Mouse (Mus musculus) intestine, embryonic 15.5 days (tissue): ENCODE measurements around the gene Zcchc8. TPM values are rescaled to one million over a fixed set of nuclear protein-coding genes. Genes with fewer than 3 reads are reported as not detected.
A peak's percentile ranks its signal among the peaks of the same experiment; 100 is the strongest.

Experiments
- ATAC-seq: fragments of 200-750 bp; cut with Nextera tagmentation; 2 replicates; pipeline ENCODE4 v1.8.0; 2017; ENCODE audit warnings: moderate TSS enrichment, moderate library complexity
- H3K27ac ChIP-seq: fragments of 300-500 bp; sonication (generic); 2 replicates; pipeline ENCODE4 v1.5.1; 2015; ENCODE audit warnings: mild to moderate bottlenecking, inconsistent platforms
- H3K27me3 ChIP-seq: fragments of 300-500 bp; sonication (generic); replicated peaks from 2 replicates; pipeline ENCODE4 v1.6.1; 2015; ENCODE audit warnings: inconsistent platforms
- H3K36me3 ChIP-seq: fragments of 300-500 bp; sonication (generic); 2 replicates; pipeline ENCODE4 v1.6.1; 2015; ENCODE audit warnings: inconsistent platforms
- H3K4me1 ChIP-seq: fragments of 300-500 bp; sonication (generic); replicated peaks from 2 replicates; pipeline ENCODE4 v1.6.1; 2015; ENCODE audit warnings: inconsistent platforms
- H3K4me2 ChIP-seq: fragments of 300-500 bp; sonication (generic); replicated peaks from 2 replicates; pipeline ENCODE4 v1.6.1; 2015; ENCODE audit warnings: mild to moderate bottlenecking, inconsistent platforms
- H3K4me3 ChIP-seq: fragments of 300-500 bp; sonication (generic); replicated peaks from 2 replicates; pipeline ENCODE4 v1.5.1; 2015; ENCODE audit warnings: inconsistent platforms
- H3K9ac ChIP-seq: fragments of 300-500 bp; sonication (generic); 2 replicates; pipeline ENCODE4 v1.6.1; 2015; ENCODE audit warnings: inconsistent platforms
- H3K9me3 ChIP-seq: fragments of 300-500 bp; sonication (generic); 2 replicates; pipeline ENCODE4 v1.6.1; 2016; ENCODE audit warnings: inconsistent platforms
- WGBS: fragments of 180-500 bp; shearing (Covaris S2); methylation state at CpG from one replicate; pipeline ENCODE4 v1.1.7; 2015; 5-methylcytosine and 5-hydroxymethylcytosine counted together
- polyA plus RNA-seq: library from polyadenylated mRNA; unstranded; fragments of >200 nt; fragmentation: Nextera tagmentation; extraction: Ambion mirVana; gene quantifications from 2 replicates; pipeline ENCODE4 v1.2.1, GENCODE M21; 2015

Zcchc8 gene
- polyA plus RNA-seq, 1 experiment from 2014 or later, result 68.9 TPM

- ATAC-seq, result no peak
- WGBS, result 92% methylated on average over 6 of the region's 6 CpGs
- no peak overlapping the region for H3K27ac ChIP-seq
- H3K4me3 ChIP-seq, result no peak overlapping the region
- H3K27me3 ChIP-seq, result no peaks in the 10 kb centered on the region
- peaks cover 45% of the 10 kb centered on the region for H3K36me3 ChIP-seq
- H3K4me1 ChIP-seq, result peaks cover 8% of the 10 kb centered on the region; the same call in 1 of the 2 replicates
- no peak overlapping the region for H3K9ac ChIP-seq
- no peak overlapping the region for H3K4me2 ChIP-seq
- H3K9me3 ChIP-seq, result no peaks in the 10 kb centered on the region
Measured at GRCm38 (mm10) chr5:123713782-123714181, 7.1 kb downstream of the Zcchc8 start.

GRCm38 (mm10) chr5:123709571-123709970, 11.3 kb downstream of the Zcchc8 start:
- peaks cover 61% of the 10 kb centered on the region for H3K36me3 ChIP-seq
- ATAC-seq, result no peak
- H3K9me3 ChIP-seq, result no peaks in the 10 kb centered on the region
- no peak overlapping the region for H3K4me3 ChIP-seq
- no peaks in the 10 kb centered on the region for H3K27me3 ChIP-seq
- H3K4me1 ChIP-seq, result no peaks in the 10 kb centered on the region
- no peak overlapping the region for H3K27ac ChIP-seq
- no peak overlapping the region for H3K9ac ChIP-seq
- no peak overlapping the region for H3K4me2 ChIP-seq
- WGBS, result 63% methylated on average over 4 of the region's 4 CpGs

- H3K4me3 ChIP-seq, result no peak overlapping the region
- no peaks in the 10 kb centered on the region for H3K4me1 ChIP-seq
- no peak for ATAC-seq
- H3K4me2 ChIP-seq, result no peak overlapping the region
- H3K27me3 ChIP-seq, result no peaks in the 10 kb centered on the region
- H3K9me3 ChIP-seq, result no peaks in the 10 kb centered on the region
- H3K36me3 ChIP-seq, result peaks cover 62% of the 10 kb centered on the region
- H3K27ac ChIP-seq, result no peak overlapping the region
- H3K9ac ChIP-seq, result no peak overlapping the region
- WGBS, result 93% methylated on average over 12 of the region's 12 CpGs
Measured at GRCm38 (mm10) chr5:123708598-123708997, 12.3 kb downstream of the Zcchc8 start.

GRCm38 (mm10) chr5:123700625-123701024, 20.3 kb downstream of the Zcchc8 start:
- H3K27ac ChIP-seq, result no peak overlapping the region
- H3K4me3 ChIP-seq, result no peak overlapping the region
- no peak overlapping the region for H3K4me2 ChIP-seq
- WGBS, result 60% methylated on average over 11 of the region's 11 CpGs
- ATAC-seq, result no peak
- H3K36me3 ChIP-seq, result peaks cover 42% of the 10 kb centered on the region
- H3K4me1 ChIP-seq, result no peaks in the 10 kb centered on the region
- H3K9ac ChIP-seq, result no peak overlapping the region
- H3K27me3 ChIP-seq, result no peaks in the 10 kb centered on the region
- no peaks in the 10 kb centered on the region for H3K9me3 ChIP-seq

DNA sequence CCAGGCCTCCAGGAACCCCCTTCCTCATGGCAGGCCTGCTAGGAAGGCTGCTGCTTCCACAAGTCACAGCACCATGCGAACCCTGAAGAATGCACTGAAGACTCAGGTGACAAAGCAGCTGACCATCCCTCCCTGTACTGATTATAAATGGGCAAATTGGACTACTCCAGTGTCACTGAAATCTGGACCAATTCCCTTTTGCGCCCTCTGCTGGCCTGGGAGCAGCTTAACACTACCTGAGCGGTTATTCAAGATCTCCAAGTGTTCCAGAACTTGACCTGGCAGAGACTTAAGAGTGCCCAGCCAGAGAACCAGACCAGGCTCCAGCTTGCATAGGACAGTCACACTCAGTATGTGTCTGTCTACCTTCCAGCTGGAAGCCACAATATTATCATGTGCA, 21.7 kb downstream of the Zcchc8 start:
- ATAC-seq, result peak; percentile 48; the same call in 1 of the 2 replicates
- Histone ChIP-seq H3K9me3 (no peaks in the 10 kb centered on the region), H3K4me3 (no peak overlapping the region), H3K36me3 (peaks cover 35% of the 10 kb centered on the region), H3K4me1 (0 out of 2 replicates have a peak, but pooled peaks cover 7% of the 10 kb centered on the region), H3K27me3 (no peaks in the 10 kb centered on the region), H3K4me2 (no peak overlapping the region), H3K27ac (no peak overlapping the region), H3K9ac (no peak overlapping the region)
- 15% methylated on average over 3 of the region's 3 CpGs for WGBS

GRCm38 (mm10) chr5:123696961-123697360, 23.9 kb downstream of the Zcchc8 start:
- H3K4me1 ChIP-seq, result 0 out of 2 replicates have a peak, but pooled peaks cover 7% of the 10 kb centered on the region
- H3K4me2 ChIP-seq, result no peak overlapping the region
- 57% methylated on average over 4 of the region's 4 CpGs for WGBS
- H3K27me3 ChIP-seq, result no peaks in the 10 kb centered on the region
- H3K4me3 ChIP-seq, result no peak overlapping the region
- no peaks in the 10 kb centered on the region for H3K9me3 ChIP-seq
- no peak overlapping the region for H3K9ac ChIP-seq
- ATAC-seq, result peak; percentile 66
- H3K27ac ChIP-seq, result 0 out of 2 replicates have a peak overlapping the region, but pooled peaks have one; percentile 22
- peaks cover 17% of the 10 kb centered on the region for H3K36me3 ChIP-seq

DNA sequence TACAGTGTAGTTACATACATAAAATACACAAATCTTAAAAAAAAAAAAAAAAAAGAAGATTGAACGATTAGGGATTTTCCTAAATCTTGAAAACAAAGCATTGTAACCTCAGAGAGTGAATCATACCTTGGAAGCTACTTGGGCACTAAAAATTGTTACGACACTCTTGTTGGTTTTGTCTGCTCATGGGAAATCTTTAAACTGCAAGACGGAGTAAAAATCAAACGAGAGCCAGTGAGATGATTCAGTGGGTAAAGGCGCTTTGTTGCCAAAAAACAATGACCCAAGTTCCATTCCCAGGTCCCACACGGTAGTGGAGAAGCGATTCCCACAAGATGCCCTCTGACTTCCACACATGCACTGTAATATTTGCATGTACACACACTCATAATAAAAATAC, 24.7 kb downstream of the Zcchc8 start:
- Histone ChIP-seq H3K9ac (no peak overlapping the region), H3K4me3 (no peak overlapping the region), H3K27me3 (no peaks in the 10 kb centered on the region), H3K4me1 (0 out of 2 replicates have a peak, but pooled peaks cover 7% of the 10 kb centered on the region), H3K4me2 (no peak overlapping the region), H3K9me3 (no peaks in the 10 kb centered on the region), H3K36me3 (peaks cover 16% of the 10 kb centered on the region), H3K27ac (no peak overlapping the region)
- WGBS, result 87% methylated on average over 7 of the region's 7 CpGs
- no peak for ATAC-seq

DNA sequence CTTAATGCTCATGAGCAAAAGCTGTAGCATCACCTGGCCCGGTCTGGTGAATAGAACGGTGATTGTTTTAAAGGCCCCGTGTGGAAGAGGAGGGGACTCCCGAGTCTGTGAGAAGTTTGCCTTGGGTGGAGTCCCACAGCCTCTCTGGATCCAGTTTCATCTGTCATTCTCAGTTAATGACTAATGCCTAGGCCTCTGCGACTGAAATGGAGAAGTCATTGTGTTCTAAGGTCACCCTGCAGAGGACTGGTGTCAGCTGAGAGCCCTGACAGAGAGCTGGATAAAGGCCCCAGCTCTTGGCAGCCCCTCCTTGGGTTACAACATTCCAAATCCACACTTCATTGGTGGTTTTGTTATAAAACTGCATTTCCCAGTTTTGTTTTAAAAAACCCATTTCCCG, 26.4 kb downstream of the Zcchc8 start:
- peaks cover 4% of the 10 kb centered on the region; the same call in 1 of the 2 replicates for H3K36me3 ChIP-seq
- no peak overlapping the region for H3K27ac ChIP-seq
- 0 out of 2 replicates have a peak, but pooled peaks cover 7% of the 10 kb centered on the region for H3K4me1 ChIP-seq
- no peak overlapping the region for H3K4me3 ChIP-seq
- no peak overlapping the region for H3K4me2 ChIP-seq
- H3K27me3 ChIP-seq, result no peaks in the 10 kb centered on the region
- peak; percentile 47; the same call in 1 of the 2 replicates for ATAC-seq
- 51% methylated on average over 6 of the region's 6 CpGs for WGBS
- H3K9me3 ChIP-seq, result no peaks in the 10 kb centered on the region
- no peak overlapping the region for H3K9ac ChIP-seq

- 1% methylated on average over 47 of the region's 64 CpGs for WGBS
- H3K4me2 ChIP-seq, result peak within 1 kb of the TSS; percentile 88
- H3K4me1 ChIP-seq, result peaks cover 16% of the 10 kb centered on the region
- H3K27me3 ChIP-seq, result no peaks in the 10 kb centered on the region
- H3K27ac ChIP-seq, result peak within 1 kb of the TSS; percentile 91
- ATAC-seq, result peak; percentile 79
- no peaks in the 10 kb centered on the region for H3K36me3 ChIP-seq
- peak within 1 kb of the TSS; percentile 93 for H3K9ac ChIP-seq
- no peaks in the 10 kb centered on the region for H3K9me3 ChIP-seq
- peak within 1 kb of the TSS; percentile 96 for H3K4me3 ChIP-seq
Measured at GRCm38 (mm10) chr5:123684221-123685144, 36.4 kb downstream of the Zcchc8 start, which contains the start of gene Clip1. Gene Clip1, minus strand, starts transcription at chr5:123684618.

DNA sequence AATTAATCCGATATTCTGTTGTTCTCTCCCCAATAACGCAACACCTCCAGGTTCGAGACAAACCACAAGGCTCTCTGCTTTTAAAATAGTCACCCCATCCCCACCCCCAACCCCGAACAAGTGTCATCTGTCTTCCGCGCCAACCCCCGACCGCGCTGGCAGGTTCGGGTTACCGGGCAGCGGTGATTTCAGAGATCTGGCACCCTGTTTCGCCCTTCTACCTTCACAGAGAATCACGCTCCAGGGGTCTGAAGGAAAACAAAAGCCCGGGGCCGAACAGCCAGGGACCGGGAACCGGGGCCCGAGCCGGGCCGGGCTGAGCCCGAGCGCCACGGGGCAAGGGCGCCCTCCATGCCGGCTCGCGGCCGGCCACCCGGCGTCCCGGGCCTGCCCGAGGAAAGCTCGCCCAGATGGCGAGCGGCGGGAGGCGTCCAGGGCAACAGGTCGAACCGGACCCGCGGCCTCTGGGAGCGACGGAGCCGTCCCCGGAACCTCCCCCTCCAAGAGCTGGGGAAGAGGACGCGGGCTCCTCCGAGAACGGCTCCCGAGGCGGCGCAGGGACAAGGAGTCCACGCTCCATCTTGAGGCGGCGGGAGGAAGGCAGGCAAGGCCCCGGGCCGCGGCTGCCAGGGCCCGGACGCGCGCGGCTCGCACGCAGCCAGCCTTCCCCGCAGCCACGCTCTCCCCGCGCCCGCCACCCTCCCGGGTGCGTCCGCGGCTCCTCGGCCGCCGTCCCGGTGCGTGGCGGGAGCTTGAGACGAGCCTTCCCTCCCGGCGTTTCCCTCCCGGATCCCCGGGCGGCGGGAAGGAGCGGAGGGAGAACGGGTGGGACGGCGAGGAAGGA, 37.3 kb downstream of the Zcchc8 start:
- Histone ChIP-seq H3K9me3 (no peaks in the 10 kb centered on the region), H3K27ac (peak overlapping the region; percentile 91), H3K4me3 (peak overlapping the region; percentile 96), H3K27me3 (no peaks in the 10 kb centered on the region), H3K4me1 (peaks cover 18% of the 10 kb centered on the region), H3K4me2 (peak overlapping the region; percentile 88), H3K9ac (peak overlapping the region; percentile 93), H3K36me3 (no peaks in the 10 kb centered on the region)
- WGBS, result under 1% methylated on average over 90 of the region's 92 CpGs
- peak; percentile 78 for ATAC-seq

DNA sequence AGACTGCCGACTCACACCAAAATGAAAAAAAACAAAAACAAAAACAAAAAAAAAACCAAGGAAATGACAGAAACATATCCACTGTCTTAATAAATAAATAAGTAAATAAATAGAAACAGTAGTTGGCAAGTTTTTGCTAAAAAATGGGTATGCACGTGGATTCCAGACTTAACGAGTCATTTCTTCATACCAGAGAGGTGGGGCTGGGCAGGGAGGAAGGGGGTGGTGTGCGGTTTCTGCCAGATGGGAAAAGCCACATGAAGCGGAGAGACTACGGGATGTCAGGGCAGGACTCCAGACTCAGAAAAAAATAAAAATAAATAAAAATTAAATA, 37.9 kb downstream of the Zcchc8 start:
- peak; percentile 24; the same call in 1 of the 2 replicates for ATAC-seq
- H3K27ac ChIP-seq, result peak overlapping the region; percentile 91; the same call in 1 of the 2 replicates
- H3K9me3 ChIP-seq, result no peaks in the 10 kb centered on the region
- H3K9ac ChIP-seq, result no peak overlapping the region
- no peaks in the 10 kb centered on the region for H3K36me3 ChIP-seq
- H3K4me3 ChIP-seq, result peak overlapping the region; percentile 96
- no peaks in the 10 kb centered on the region for H3K27me3 ChIP-seq
- peaks cover 18% of the 10 kb centered on the region for H3K4me1 ChIP-seq
- H3K4me2 ChIP-seq, result peak overlapping the region; percentile 88
- 8% methylated on average over 6 of the region's 6 CpGs for WGBS

GRCm38 (mm10) chr5:123682372-123682771, 38.5 kb downstream of the Zcchc8 start:
- 41% methylated on average over 4 of the region's 4 CpGs for WGBS
- H3K36me3 ChIP-seq, result no peaks in the 10 kb centered on the region
- 0 out of 2 replicates have a peak overlapping the region, but pooled peaks have one; percentile 96 for H3K4me3 ChIP-seq
- H3K4me2 ChIP-seq, result peak overlapping the region; percentile 88
- no peak for ATAC-seq
- no peak overlapping the region for H3K9ac ChIP-seq
- peaks cover 18% of the 10 kb centered on the region for H3K4me1 ChIP-seq
- H3K9me3 ChIP-seq, result no peaks in the 10 kb centered on the region
- H3K27ac ChIP-seq, result no peak overlapping the region
- no peaks in the 10 kb centered on the region for H3K27me3 ChIP-seq
